Mouse (Mus musculus): ENCODE measurements around the gene Plekhh2. TPM values are rescaled to one million over a fixed set of nuclear protein-coding genes. Genes with fewer than 3 reads are reported as not detected.

Plekhh2 gene
- polyA plus RNA-seq, 1 experiment from 2014 or later = 9.5 TPM

Other genes starting within 250 kb of the Plekhh2 start
- gene Thada, start 45.7 kb upstream of the Plekhh2 start, polyA plus RNA-seq (2015; fragmentation: Nextera tagmentation; extraction: Ambion mirVana) = 6.1 and 7.2 TPM in 2 replicates
- gene Dync2li1, start 114.6 kb downstream of the Plekhh2 start, polyA plus RNA-seq (2015; fragmentation: Nextera tagmentation; extraction: Ambion mirVana) = 26.8 and 29.1 TPM in 2 replicates
- gene Abcg8, start 164.4 kb downstream of the Plekhh2 start, polyA plus RNA-seq (2015; fragmentation: Nextera tagmentation; extraction: Ambion mirVana) = 0.10 TPM in 1 of 2 replicates, not detected in the other
- 1.8 and 1.9 TPM in 2 replicates for gene Abcg5, start 171.1 kb downstream of the Plekhh2 start, polyA plus RNA-seq (2015; fragmentation: Nextera tagmentation; extraction: Ambion mirVana)